Mouse (Mus musculus) T-helper 2 cell (primary cell): ENCODE measurements at regions not wholly inside any gene's neighbourhood (a gene's known extent, or its start where the extent isn't known, plus 50 kb on each side); places are given as distances from the start of the nearest gene placed in this dataset.

ENCODE experiments used
- in situ Hi-C: fragments of 300-600 bp; cut with MboI, MseI; formaldehyde crosslinking; loops from one replicate; pipeline ENCODE4 v1.15.1; 2025; ENCODE audit warnings: high pct_unique_total_duplicates

DNA sequence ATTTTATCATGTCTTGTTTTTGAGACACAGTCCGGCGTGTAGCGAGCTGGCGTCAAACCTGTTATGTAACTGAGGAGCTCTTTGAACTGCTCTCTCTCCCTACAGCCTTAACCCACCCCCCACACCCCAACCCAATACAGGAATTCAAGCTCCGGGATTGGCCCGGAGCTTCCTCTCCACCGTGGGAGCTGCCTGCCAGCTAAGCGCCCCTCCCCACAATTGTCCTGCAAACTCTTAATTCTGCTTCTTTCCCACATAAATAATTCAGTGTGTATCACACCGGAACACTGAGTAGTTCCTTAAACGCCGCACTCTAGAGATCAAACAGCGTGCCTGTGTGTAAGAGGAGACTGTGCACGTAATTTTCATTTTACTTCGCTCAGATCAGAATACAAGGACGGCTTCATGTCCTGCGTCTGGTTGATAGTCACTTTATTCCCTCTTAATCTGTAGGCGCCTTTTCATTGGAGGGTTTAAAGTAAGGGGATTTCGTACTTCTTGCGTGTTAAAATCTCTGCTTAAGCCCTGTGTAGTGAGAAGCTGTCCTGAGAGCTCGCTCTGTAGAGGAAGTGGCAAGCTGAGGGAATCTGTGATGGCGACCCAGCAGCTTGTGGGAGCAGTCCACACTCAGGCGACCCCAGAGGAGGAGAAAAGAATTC lies 95.3 kb upstream of the Pabpc6 start:
- in situ Hi-C loops: no loop called here

DNA sequence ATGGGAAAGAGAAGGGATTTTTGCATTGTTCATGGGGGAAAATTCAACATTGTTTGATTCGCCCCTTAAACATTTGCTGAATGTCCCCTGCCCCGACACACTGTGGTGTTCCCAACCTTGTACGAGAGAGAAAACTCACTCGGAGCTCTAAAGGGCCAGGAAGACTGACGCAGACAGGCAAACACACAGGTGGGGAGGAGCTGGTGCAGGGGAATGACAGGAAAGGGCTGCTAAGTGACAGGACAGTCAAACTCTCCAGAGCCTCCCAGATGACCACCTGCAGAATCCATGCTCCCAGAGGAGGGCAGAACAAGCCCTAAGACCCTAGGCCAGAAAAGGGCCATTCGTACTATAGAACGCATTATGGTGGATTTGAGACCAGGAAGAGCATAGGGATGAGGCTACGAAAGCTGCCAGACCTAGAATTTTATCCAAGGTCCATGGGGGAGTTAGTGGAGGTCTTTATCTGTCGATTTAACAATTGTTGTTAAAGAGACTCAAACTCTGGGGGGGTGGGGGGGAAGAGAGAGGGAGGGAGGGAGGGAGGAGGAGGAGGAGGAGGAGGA lies 94.6 kb upstream of the Pabpc6 start:
- in situ Hi-C loops: no loop called here

DNA sequence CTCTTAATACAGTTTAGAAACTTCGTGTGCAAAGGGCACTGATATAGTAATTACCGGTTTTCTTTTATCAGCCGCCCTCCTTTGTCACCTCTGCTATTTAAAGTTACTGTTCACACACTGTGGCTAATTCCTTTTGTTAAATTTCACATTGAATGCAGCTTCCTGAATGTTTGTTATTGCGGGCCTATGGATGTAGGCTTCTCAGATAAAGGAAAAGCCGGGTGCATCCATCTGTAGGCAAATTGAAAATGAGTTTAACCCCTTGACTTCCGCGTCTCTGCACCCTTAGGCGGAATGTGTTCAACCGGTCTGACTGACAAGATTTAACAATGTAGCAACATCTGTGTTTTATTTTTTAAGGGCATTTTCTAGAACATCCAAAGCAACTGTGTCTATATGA lies 93.6 kb upstream of the Pabpc6 start:
- in situ Hi-C loops: no loop called here

DNA sequence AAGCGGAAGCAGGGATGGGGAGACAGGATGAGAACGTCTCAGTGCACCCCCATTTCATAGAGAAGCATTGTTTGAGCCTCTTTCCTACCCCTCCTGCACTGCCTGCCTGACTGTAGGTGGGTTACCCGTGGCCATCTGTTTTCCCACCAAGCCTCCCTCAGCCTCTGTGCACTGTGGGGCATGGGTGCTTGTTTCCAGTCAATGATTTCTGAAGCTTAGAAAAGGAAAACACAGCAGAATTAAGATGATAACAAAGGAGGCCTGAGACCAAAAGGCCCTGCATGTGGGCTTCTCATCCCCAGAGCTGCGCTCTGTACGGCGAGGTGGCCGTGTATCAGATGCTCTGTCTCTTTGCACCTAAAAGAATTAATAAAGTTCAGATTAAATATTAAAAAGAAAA lies 92.9 kb upstream of the Pabpc6 start:
- in situ Hi-C loops: no loop called here

DNA sequence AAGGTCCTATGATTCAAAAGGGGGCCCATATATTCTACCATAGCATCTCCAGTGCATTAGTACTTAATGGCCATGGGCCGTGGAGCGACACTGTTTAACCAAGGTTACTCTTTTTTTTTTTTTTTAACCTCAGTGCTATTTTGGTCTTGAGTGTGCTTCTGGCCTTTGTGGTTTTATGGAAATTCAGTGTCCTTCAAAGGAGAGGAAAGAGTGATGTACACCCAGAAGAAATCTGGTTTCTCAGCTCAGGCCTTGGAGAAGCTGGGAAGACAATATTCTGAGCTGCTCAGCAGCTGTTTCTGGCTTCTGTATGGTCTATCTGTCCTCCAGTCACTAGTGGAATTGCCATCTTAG lies 91.2 kb upstream of the Pabpc6 start:
- in situ Hi-C loops: no loop called here

DNA sequence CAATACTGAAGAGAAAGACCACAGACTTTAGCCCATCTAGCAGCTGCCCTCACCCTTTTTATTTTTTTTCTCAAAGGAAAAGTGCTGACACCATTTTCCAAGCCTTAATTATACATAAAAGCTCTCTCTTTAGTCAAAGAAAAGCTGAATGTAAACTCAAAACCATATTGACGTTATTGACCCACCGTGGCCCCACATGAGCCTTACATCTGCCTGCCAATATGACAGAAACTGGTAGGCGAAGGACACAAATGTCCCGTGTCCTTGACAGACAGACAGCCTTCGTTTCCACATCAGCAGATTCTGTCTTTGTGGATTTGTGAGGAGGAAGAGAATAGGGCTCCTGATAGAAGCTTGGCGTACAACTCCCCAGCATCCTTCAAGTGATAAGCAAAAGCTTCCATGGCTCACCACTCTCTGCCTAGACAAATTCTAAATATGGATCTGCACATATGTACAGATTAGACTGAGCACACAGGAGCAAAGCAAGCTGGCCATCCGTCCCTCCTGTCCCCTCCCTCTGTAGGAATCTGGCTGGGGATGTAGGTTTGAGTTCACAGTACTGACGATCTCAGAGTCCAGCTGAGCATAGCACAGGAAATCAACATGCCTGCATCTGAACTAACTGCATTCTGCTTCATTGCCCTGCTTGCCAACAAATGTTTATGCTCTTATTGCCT lies 90.6 kb upstream of the Pabpc6 start:
- in situ Hi-C loops: no loop called here

DNA sequence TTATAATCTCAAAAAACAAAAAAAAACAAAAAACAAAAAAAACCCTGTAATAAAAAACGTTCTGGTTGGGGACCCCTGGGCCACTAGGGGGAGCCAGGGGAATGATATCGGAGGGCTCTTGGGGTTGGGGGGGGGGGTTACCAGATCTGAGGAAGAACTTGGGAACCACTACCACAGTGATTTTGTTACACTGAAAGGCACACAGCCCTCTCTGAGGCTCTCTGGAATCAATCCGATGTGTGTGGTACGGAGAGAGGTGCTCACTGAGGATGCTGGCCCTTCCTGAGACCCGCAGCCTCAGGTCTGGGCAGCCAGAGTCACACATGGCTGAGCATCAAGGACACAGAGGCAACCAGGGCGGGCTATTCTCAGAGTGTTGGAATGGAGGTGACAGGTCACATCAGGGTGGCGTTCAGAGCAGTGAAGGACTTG lies 89.9 kb upstream of the Pabpc6 start:
- in situ Hi-C loops: no loop called here

DNA sequence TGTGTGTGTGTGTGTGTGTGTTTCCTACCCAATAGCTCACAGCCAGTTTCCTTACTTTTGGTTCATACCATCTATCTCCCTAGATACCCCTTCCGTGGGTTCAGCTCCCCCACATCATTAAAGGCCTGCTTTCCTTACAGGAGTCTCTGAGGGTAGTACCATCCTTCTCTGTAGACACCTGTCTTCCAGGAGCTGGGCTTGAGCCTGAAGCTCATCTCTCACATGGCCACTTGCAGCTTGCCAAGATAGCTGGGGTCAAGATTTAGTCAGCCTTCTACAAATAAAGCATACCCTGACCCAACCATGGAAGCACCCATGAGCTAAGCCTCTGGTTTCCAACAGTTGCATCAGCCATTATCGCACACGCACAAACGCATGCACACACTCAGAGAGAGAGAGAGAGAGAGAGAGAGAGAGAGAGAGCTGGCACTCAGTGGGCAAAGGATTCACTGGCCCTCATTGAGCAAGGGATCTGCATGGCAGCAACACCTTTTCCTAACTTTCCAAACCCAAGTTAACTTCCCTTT lies 88.3 kb upstream of the Pabpc6 start:
- in situ Hi-C loops: no loop called here

DNA sequence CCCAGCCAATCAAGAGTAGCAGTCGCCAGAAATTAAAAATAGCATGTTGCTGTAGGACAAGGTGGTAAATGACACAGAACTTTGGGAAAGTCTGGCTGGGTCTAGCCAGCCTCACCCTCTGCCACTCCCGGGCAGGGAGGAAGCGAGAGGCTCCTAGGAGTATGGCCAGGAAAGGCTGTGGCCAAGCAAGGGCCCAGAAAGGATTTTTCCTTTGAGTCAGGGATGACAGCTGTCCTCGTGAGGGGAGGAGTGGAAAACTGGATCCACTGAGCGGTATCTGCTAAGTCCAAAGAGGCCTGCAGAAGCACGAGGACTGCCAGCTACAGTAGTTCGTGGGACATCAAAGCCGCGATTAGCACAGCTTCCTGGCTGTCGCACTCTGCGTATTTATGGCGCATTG lies 87.2 kb upstream of the Pabpc6 start:
- in situ Hi-C loops: no loop called here

DNA sequence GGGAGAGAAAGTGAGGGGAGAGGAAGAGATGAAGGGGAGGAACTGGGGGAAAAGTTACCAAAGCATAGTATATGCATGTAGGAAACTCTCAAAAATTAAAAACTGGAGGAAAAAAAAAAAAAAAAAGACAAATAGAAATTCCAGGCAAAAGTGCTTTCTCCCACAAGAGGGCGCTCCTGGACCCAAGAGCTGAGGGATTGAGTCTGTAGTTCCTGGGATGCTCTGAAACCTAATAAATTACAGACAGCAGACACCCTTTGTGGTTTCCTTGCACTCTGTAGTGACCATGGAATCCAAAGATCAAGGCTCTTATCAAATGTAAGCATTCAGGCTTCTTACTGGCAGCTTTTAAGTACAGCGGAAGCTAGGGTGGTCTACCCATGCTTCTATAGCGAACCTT lies 86.7 kb upstream of the Pabpc6 start:
- in situ Hi-C loops: no loop called here

DNA sequence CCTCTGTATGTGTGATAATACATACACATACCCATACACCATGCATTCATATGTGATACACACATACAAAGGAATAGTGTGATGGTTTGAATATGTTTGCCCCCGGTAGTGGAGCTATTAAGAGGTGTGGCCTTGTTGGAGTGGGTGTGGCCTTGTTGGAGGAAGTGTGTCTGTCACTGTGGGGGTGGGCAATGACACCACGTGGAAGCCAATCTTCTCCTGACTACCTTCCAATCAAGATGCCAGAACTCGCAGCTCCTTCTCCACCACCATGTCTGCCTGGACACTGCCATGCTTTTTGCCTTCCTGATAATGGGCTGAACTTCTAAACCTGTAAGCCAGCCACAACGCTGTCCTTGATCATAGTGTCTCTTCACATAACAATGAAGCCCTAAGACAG lies 86.1 kb upstream of the Pabpc6 start:
- in situ Hi-C loops: no loop called here

DNA sequence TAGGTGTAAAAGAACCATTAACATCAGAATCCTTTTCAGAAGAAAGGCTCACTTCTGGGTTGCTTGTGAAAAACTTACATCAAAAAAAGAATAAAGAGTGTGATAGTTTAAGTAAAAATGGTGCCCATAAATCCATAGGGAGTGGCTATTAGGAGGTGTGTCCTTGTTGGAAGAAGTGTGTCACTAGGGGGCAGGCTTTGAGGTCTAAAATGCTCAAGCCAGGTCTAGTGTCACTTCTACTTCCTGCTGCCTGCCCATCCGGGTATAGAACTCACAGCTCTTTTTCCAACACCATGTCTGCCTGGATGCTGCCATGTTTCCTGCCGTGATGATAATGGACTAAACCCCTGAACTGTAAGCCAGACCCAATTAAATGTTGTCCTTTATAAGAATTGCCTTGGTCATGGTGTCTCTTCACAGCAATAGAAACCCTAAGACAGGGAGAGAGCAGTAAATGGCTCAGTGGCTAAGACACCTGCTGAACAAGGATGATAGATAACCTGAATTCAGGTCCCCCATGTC lies 85.4 kb upstream of the Pabpc6 start:
- in situ Hi-C loops: no loop called here

DNA sequence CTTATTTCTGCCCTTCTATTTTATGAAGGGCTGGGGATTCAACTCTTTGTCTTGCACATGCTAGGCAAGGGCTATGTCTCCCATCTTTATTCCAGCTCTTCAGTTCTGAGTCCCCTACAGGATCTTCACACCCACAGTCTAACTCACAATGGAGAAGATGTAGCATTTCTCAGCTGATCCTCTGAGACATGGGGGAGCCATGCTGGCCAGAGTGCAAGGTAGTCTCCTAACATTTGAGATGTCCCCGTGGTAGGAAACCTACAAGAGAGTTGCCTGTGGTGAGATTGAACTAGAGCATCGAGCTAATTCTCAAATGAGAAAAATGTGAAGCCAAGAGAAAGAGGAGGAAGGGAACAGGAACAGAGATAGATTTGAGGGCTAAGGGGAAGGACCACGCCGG lies 83.3 kb upstream of the Pabpc6 start:
- in situ Hi-C loops: no loop called here

DNA sequence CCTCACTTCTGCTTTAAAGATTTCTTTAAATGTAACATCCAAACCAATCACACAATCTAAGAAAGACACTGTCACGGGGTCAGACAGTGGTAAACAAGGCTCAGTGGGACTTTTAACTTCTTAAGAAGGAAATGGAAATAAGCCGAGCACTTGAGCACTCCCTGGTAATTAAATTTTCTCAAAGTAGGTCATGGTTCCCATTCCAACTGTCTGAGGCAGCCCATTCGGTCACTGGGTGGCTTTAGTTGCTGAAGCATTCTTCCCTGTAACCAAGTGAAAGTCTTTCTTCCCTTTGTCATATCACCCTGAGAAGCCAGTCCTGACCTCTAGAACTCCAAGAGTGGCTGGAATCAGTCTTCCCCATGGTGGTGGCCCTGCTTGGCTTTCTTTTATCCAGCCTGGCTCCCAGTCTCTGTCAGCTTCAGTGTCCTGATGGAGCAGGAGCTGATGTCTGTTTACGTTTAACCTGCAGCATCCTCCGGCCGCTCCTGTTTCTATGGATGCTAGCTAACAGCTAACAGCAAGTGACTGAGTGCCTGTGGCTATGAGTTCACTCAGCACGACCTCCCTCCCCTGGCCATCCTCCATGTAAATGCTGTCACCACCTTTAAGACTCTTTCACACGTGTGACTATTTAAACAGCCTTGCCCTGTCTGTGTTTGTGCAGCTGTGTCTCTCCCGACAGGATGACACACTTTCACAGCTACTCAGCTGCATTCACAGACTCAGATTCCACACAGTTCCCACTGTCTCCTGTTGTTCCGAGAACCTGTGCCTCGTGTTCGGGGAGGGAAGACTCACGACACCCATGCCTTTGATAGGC lies 82.0 kb upstream of the Pabpc6 start:
- in situ Hi-C loops: no loop called here

DNA sequence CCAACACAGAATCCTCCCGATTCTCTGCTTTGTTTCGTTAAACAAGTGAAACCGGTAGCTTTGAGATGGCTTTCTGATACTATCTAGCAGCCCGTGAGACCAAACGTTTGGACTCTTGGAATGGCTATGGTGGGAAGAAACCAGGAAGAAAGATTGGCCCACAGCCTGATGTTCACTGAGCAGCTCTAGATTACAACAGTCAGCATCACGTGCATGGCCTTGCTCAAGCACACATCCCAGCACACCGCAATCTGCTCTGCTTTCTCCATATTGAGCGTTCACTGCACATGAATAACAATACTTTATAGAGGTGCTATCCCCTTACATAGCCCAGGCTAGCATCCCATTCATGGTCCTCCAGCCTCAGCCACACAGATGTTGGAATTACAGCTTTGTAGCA lies 80.5 kb upstream of the Pabpc6 start:
- in situ Hi-C loops: no loop called here

DNA sequence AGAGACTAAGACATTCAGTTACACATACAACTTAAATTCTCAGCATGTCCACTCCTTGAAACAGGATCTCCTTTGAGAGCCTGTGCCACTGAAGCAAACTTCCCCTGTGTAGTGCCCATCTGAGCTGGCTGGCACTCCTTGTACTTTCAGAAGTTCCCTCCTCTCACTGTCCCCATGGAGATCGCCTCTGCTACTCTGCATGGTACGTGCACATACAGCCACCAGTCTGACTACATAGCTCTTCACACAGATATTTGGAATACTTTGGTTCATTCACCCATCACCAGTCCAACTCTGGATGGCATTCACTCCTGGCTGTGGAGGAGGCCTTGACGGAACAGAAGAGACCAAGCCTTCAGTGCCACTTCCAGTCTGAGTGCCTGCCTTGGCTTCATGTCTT lies 79.8 kb upstream of the Pabpc6 start:
- in situ Hi-C loops: no loop called here

DNA sequence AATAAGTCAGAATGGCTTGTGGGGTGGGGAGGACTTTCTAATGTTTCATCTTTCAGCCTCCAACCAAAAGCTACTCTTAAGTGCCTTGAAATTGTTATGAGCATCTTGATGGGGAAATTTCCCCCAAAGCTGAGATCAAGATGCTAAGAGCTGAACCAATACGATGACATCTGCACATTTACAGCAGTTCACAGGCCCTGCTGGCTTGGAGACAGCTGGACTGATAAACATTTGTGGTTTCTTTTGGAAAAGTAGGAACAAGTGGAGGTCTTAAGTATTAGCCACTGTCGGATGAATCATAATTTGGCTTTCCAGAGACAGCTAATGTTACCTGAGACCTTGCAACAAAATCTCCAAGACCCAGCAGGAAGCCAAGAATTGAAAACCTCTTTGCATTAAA lies 78.4 kb upstream of the Pabpc6 start:
- in situ Hi-C loops: no loop called here

DNA sequence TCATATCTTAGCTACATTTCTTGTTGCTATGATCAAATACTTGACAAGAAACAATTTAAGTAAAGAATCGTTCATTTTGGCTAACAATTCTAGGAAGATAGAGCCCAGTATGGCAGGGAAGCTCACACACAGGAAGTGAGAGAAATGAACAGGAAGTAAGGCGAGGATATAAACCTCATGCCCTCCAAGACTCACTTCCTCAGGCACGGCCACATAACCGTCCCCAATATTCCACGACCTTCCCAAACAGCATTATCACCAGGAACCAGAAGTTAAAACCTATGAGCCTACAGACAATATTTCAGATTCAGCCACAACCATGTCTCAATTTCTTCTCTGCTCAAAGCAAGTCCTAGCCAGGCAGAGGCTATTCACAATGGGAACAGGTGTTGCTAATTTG lies 73.8 kb upstream of the Pabpc6 start:
- in situ Hi-C loops: no loop called here

DNA sequence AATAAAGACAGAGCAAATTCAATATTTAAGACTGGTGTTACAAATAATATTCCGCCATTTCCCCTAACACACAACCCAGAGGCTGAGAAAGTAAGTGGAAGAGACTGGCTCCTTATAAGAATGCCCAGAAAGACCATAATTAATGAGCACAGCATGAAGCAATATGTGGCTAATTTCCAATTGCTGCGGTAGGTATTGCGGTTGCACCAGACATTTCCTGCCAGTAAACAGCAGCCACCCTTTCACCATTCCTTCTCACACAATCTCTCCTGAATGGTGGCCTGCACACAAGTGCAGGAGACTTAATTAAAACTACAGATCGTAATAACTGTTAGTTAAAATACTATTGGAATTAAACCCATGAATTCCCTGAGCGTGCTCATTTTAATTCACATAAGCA lies 71.8 kb upstream of the Pabpc6 start:
- in situ Hi-C loops: no loop called here

DNA sequence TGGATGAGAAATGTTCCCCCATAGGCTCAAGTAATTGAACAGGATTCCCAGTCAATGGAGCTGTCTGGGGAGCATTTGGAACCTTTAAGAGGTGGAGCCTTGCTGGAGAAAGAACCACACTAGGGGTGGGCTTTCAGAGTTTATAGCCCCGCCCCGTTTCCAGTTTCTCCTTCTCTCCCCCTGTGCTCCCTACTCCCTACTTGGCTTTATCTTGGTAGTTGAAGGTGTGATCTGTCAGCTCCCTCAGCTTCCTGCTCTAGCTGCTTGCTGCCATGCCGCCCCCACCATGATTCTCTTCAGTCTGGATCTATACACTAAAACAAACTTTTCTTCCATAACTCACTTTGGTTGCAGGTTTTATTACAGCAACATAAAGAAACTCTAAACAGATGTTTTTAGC lies 59.5 kb upstream of the Pabpc6 start:
- in situ Hi-C loops: no loop called here

DNA sequence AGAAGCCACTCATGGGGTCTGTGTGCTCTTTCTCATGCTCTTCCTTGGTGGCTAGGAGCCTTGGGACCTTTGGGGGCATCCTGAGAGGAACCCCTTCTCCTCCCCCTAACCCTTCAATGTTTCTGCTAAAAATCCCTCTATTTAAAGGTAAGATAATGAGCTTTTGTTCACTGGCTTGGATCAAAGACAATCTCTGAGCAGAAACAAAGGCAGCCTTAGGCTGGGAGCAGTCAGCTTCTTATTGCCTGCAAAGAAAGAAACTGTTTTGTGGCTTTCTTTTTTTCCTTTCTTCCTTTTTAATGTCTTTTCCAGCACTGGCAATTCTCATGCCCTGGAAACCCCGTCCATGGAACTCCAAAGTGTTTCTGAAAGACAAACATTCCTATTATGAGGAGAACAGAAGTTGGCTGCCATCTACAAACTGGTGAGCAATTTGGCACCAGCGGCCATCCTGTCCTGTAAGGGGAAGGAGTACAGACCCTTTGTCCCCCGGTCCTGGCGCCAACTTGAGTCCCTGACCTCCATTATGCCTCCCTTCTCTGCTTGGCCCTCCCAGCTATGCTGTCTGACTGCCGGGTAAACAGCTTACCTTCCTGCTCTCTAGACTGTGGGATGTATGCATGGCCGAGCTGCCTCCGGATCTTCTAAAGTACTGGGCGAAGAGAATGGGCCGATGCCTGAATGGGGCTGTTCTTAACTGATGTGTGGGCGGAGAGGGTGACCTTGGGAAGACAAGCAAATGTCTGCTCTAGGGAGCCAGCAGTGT lies 56.4 kb upstream of the Pabpc6 start:
- in situ Hi-C loops: no loop called here
